Mouse (Mus musculus) adrenal gland, postnatal 36 days (tissue): ENCODE results near the gene Fgf18. TPM values are rescaled to one million over a fixed set of nuclear protein-coding genes. Genes with fewer than 3 reads are reported as not detected.

Experiments used
- DNase-seq, 2 experiments: peaks; one replicate each; pipeline ENCODE4 v3.0.0; 2021; ENCODE audit warnings: mixed read lengths in 1 of 2
- total RNA-seq, 2 experiments: library from RNA; stranded (reverse); gene quantifications; 2 replicates each; pipeline ENCODE4 v1.2.3; 2021

The Fgf18 gene
- total RNA-seq, 2 experiments from 2014 or later, result 0.95 to 1.6 TPM

GRCm38 (mm10) chr11:33118480-33118879 is 28.7 kb downstream of the Fgf18 start:
- DNase-seq, result no peak

- DNase-seq, result no peak
Measured at GRCm38 (mm10) chr11:33115796-33116195, 31.4 kb downstream of the Fgf18 start.

GRCm38 (mm10) chr11:33112407-33112806 is 34.8 kb downstream of the Fgf18 start:
- no peak for DNase-seq

GRCm38 (mm10) chr11:33110111-33110510 is 37.1 kb downstream of the Fgf18 start:
- no peak for DNase-seq

GRCm38 (mm10) chr11:33107540-33107939 is 39.7 kb downstream of the Fgf18 start:
- no peak for DNase-seq

GRCm38 (mm10) chr11:33104911-33105316 is 42.3 kb downstream of the Fgf18 start:
- DNase-seq, result no peak

GRCm38 (mm10) chr11:33103291-33103943 is 43.8 kb downstream of the Fgf18 start:
- DNase-seq, result peak; percentile 77 to 81

GRCm38 (mm10) chr11:33100027-33100507 is 47.1 kb downstream of the Fgf18 start:
- peak in 1 of 2 experiments; percentile 7 for DNase-seq

- no peak for DNase-seq
Measured at GRCm38 (mm10) chr11:33099425-33099824, 47.8 kb downstream of the Fgf18 start.

GRCm38 (mm10) chr11:33098446-33098845 is 48.8 kb downstream of the Fgf18 start:
- DNase-seq, result peak in 1 of 2 experiments; percentile 46

GRCm38 (mm10) chr11:33097855-33098254 is 49.3 kb downstream of the Fgf18 start:
- DNase-seq, result peak; percentile 46 to 64

GRCm38 (mm10) chr11:33089856-33090255 is 57.3 kb downstream of the Fgf18 start:
- no peak for DNase-seq

- DNase-seq, result no peak
Measured at GRCm38 (mm10) chr11:33088181-33088580, 59.0 kb downstream of the Fgf18 start.

GRCm38 (mm10) chr11:33086046-33086445 is 61.2 kb downstream of the Fgf18 start:
- DNase-seq, result no peak

- DNase-seq, result no peak
Measured at GRCm38 (mm10) chr11:33085514-33085913, 61.7 kb downstream of the Fgf18 start.

GRCm38 (mm10) chr11:33085054-33085453 is 62.1 kb downstream of the Fgf18 start:
- DNase-seq, result no peak

- DNase-seq, result no peak
Measured at GRCm38 (mm10) chr11:33084041-33084440, 63.2 kb downstream of the Fgf18 start.

GRCm38 (mm10) chr11:33081175-33081574 is 66.0 kb downstream of the Fgf18 start:
- DNase-seq, result no peak

GRCm38 (mm10) chr11:33080046-33080808 is 67.0 kb downstream of the Fgf18 start:
- no peak for DNase-seq

GRCm38 (mm10) chr11:33079424-33079823 is 67.8 kb downstream of the Fgf18 start:
- no peak for DNase-seq

GRCm38 (mm10) chr11:33078036-33078435 is 69.2 kb downstream of the Fgf18 start:
- DNase-seq, result no peak

- no peak for DNase-seq
Measured at GRCm38 (mm10) chr11:33075293-33075692, 71.9 kb downstream of the Fgf18 start.

- no peak for DNase-seq
Measured at GRCm38 (mm10) chr11:33074541-33074940, 72.7 kb downstream of the Fgf18 start.
